In the genomic region with DNA sequence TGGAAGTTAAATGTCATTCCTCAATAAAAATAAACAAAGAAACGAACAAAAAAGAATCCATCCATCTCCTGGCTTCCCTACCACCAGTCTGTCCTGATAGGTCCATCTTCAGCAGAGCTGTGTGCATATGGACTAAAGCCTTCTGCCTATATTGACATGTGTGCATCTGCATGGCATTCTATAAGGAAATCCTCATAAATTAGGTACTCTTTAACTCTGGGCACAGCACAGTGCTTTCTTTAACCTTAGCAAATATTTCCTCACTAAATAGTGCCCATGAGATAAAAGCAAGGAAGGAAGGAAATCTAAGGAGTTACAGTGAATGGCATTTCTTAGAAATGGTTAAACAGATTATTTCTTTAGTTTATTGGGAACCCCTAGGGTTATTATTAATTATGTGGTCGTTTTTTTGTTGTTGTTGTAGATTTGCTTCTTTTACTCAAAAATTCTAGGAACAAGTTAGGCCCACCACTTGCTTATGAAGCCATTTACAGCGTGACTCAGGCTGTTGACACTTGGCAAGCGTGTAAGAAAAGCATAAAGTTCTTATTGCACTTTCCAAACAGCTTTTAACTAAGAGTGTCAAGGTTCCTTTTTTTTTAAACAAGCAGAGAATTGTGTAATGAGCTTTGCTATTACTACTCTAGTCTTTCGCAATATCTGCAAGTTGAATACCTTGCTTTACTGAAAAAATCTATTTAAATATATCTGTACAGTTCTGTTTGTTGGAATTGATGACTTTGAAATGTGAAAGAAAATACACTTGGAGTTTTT, we compare ENCODE assay signal across 14 mouse cellular contexts. TPM values are rescaled to one million over a fixed set of nuclear protein-coding genes. Genes with fewer than 3 reads are reported as not detected.
DNase-seq lines count a peak whose midpoint lies in the region; ATAC-seq lines count a peak whose summit lies in the region.
"Had no signal": no experiment of that assay in that cellular context is flagged by ENCODE, and none has a peak within 500 bp of the region (broad histone marks: within the 10 kb centered on the region; RNA-seq: fewer than 3 reads in every experiment).

No protein-coding gene starts in this region.

- ATAC-seq in midbrain, embryonic 15.5 days (replicated peaks), result no peak
- ATAC-seq in heart, embryonic 12.5 days (ENCODE audit: insufficient number of reproducible peaks, low FRiP score), result no peak

- H3K4me2 ChIP-seq in midbrain, embryonic 15.5 days, result no peak overlapping the region
- H3K4me2 ChIP-seq in heart, embryonic 12.5 days, result no peak overlapping the region
- H3K4me2 ChIP-seq: embryonic facial prominence, embryonic 15.5 days had no signal

- peak; percentile 35 to 37 for DNase-seq in heart, adult 18-20 months
- no peak for DNase-seq in heart, postnatal 25 days (ENCODE audit: low spot score)
- peak; percentile 78 for DNase-seq in 416B (ENCODE audit: low read depth)
- DNase-seq in fat pad, adult 2 months (ENCODE audit: extremely low read depth, low read depth, low spot score), result peak; percentile 72
- peak; percentile 75 for DNase-seq in lung, postnatal 36 days
- DNase-seq in right cerebral cortex, postnatal 14 days, result no peak
- DNase-seq: cerebellum, adult 8-10 months; layer of hippocampus, postnatal 36 days; right cerebral cortex, postnatal 25 days had no signal

- H3K4me1 ChIP-seq in midbrain, embryonic 15.5 days, result no peaks in the 10 kb centered on the region
- H3K4me1 ChIP-seq in heart, embryonic 12.5 days (replicated peaks), result peaks cover 25% of the 10 kb centered on the region
- H3K4me1 ChIP-seq: embryonic facial prominence, embryonic 15.5 days; hindbrain, embryonic 10.5 days had no signal

- H3K4me3 ChIP-seq in midbrain, embryonic 15.5 days, result no peak overlapping the region
- no peak overlapping the region for H3K4me3 ChIP-seq in heart, embryonic 12.5 days
- H3K4me3 ChIP-seq: embryonic facial prominence, embryonic 15.5 days; hindbrain, embryonic 10.5 days had no signal

- no peak overlapping the region for H3K9ac ChIP-seq in midbrain, embryonic 15.5 days
- no peak overlapping the region for H3K9ac ChIP-seq in heart, embryonic 12.5 days
- H3K9ac ChIP-seq: embryonic facial prominence, embryonic 15.5 days had no signal

- 70% methylated on average over 5 of the region's 5 CpGs for WGBS in midbrain, embryonic 15.5 days
- 63% methylated on average over 5 of the region's 5 CpGs for WGBS in heart, embryonic 12.5 days

- no peaks in the 10 kb centered on the region for H3K36me3 ChIP-seq in midbrain, embryonic 15.5 days (replicated peaks)
- no peaks in the 10 kb centered on the region for H3K36me3 ChIP-seq in heart, embryonic 12.5 days
- H3K36me3 ChIP-seq: embryonic facial prominence, embryonic 15.5 days; hindbrain, embryonic 10.5 days had no signal

- H3K27me3 ChIP-seq in midbrain, embryonic 15.5 days (replicated peaks), result no peaks in the 10 kb centered on the region
- no peaks in the 10 kb centered on the region for H3K27me3 ChIP-seq in heart, embryonic 12.5 days (replicated peaks)
- H3K27me3 ChIP-seq: CH12.LX; embryonic facial prominence, embryonic 15.5 days had no signal

- H3K9me3 ChIP-seq in midbrain, embryonic 15.5 days, result no peaks in the 10 kb centered on the region
- no peaks in the 10 kb centered on the region for H3K9me3 ChIP-seq in heart, embryonic 12.5 days (replicated peaks)
- H3K9me3 ChIP-seq: embryonic facial prominence, embryonic 15.5 days; hindbrain, embryonic 10.5 days had no signal

- H3K27ac ChIP-seq in midbrain, embryonic 15.5 days, result no peak overlapping the region
- H3K27ac ChIP-seq in heart, embryonic 12.5 days (ENCODE audit: poor library complexity, severe bottlenecking), result no peak overlapping the region
- H3K27ac ChIP-seq: embryonic facial prominence, embryonic 15.5 days; hindbrain, embryonic 10.5 days had no signal

- intact Hi-C loops in heart, postnatal 25 days (cut with DNase I), result no loop called here

RNA-seq across cellular contexts. Expression of gene Ugp2, which starts 31.7 kb away (rescaled TPM):
- total RNA-seq in heart, adult 18-20 months (2021), result 100 to 1,000 TPM; 242 to 257 TPM
- total RNA-seq in heart, postnatal 25 days (2021), result 100 to 1,000 TPM; 206 to 224 TPM
- 58.8 and 60.4 TPM in 2 replicates for polyA plus RNA-seq in midbrain, embryonic 15.5 days (2015; fragmentation: Nextera tagmentation; extraction: Ambion mirVana)
- 213 and 221 TPM in 2 replicates for polyA plus RNA-seq in heart, embryonic 12.5 days (2016; fragmentation: Nextera tagmentation; extraction: Ambion mirVana)

Comparison
In these comparisons a context has a peak if more than half of its experiments do, and no peak if none do; other contexts are left out.
1. DNase-seq: peak in heart, adult 18-20 months (2 of 2), 416B (single experiment), fat pad, adult 2 months (single experiment) and lung, postnatal 36 days (single experiment); none in heart, postnatal 25 days (single experiment) and right cerebral cortex, postnatal 14 days (single experiment).